Mouse (Mus musculus) heart, postnatal 36 days (tissue): ENCODE measurements around the gene Sema5a. TPM values are rescaled to one million over a fixed set of nuclear protein-coding genes. Genes with fewer than 3 reads are reported as not detected.
A peak's percentile ranks its signal among the peaks of the same experiment; 100 is the strongest.

ENCODE experiments used
- DNase-seq, 2 experiments: peaks; one replicate each; pipeline ENCODE4 v3.0.0; 2021 to 2022
- intact Hi-C: fragments of 180-260 bp; cut with DNase I; formaldehyde crosslinking; loops from one replicate; pipeline ENCODE4 v1.15.1; 2025
- total RNA-seq, 2 experiments: library from RNA; stranded (reverse); gene quantifications; 2 replicates each; pipeline ENCODE4 v1.2.3; 2021

The Sema5a gene
- total RNA-seq, 2 experiments from 2014 or later = 9.2 to 12.6 TPM

DNA sequence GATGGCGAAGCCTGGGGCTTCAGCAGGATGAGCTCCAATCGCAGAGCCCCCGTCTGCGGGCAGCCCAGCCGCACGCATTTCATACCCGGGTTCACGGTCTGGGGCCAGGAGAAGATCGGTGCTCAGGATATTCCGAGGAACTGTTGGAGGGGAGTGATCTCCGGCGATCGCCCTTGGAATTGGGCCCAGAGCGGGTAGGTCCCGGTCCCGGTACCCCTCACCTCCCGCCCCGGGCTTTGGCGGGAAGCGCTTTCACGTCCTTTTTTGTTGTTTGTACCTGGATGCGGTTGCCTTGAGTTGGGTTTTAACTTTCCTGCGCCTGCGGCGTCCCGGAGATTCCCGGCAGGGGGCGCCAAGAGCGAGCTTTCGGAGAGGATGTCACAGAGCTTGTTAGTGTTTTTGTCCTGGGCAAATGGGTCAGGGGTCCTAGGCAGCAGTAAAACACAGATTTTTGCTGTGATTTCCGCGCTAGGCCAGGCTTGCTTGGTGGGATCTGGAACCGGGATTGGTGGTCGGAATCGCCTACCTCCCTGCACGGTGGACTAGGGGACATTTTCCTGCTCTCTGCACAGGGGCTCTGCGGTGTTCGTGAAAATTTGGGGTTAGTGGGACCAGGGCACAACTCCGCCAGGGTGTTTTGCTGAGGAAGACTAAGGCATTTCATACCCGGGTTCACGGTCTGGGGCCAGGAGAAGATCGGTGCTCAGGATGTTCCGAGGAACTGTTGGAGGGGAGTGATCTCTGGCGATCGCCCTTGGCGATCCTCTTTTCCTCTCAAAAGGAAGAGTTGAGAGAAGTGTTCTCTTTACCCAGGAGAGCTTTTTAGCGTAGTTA lies 1.4 kb downstream of the Sema5a start:
- DNase-seq = peak; percentile 91
- intact Hi-C loops = loop anchor here (1.0 to 5.0 kb wide), 3 partner anchors 101 to 322 kb away; no protein-coding TSS in a partner anchor

DNA sequence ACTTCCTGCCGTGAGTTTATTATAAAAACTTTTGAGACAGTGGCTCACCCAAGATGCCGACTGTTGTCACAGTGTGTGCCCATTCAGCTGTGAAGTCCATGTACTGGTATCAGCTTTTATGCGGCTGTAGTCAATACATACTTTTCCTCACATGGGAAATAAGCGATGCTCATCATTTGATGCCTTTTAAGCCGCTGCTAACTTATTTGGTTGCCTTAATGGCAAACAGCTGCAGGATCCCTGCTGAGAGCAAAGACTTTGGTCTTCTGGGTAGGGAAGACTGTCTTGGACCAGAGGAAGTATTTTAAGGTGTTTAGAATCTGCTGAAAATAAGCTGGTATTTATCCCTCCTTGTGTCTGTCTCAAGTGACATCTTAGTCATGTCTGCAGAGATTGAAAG lies 2.7 kb downstream of the Sema5a start:
- intact Hi-C loops = loop anchor here (1.0 to 5.0 kb wide), 2 partner anchors 100 to 471 kb away; no protein-coding TSS in a partner anchor
- DNase-seq = no peak

- intact Hi-C loops = no loop called here
These were observed 10.2 kb downstream of the Sema5a start for GRCm38 (mm10) chr15:32254806-32255205.

DNA sequence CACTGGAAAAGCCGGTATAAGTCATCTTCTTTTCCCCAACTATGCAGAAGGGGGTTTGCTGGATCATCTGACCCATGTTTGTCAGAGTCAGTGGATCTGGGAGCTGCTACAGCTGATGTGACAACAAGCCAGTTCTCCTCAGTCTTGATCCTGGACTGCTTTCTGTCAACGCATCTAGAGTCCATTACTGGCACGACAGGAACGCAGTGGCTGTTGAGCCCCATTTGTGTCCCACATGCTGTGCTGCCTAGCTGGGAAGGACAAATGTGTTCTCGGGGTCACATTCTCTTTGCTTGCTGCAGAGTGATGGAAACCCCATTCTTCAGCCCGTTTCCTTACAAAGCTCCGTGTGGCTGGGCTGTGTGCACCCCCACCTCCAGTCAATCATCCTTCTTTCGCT lies 12.7 kb downstream of the Sema5a start:
- no peak for DNase-seq
- intact Hi-C loops = no loop called here

More at GRCm38 (mm10) chr15:32254806-32255205, 10.2 kb downstream of the Sema5a start:
- DNase-seq = no peak

DNA sequence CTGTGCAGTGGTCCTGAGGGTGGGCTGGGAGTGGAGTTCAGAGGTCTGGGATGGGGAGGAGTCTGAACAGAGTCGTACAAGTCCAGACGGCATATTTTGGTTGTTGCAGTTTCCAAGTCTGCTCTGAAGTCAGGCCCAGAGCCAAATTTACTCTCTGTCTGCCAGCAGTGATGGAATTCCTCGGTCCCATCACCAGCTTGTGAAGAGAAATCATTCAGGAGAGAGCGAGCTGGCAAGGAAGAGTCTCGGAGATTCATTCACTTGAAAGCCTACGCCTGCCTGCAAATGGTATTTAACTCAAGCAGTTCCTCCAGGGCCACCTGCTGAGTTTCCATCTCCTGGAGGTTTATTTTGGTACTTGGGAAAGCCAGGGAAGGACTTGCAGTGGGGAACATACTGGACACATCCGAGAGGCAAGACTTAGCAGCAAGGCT lies 13.3 kb downstream of the Sema5a start:
- intact Hi-C loops = no loop called here
- DNase-seq = peak; percentile 25 to 45

DNA sequence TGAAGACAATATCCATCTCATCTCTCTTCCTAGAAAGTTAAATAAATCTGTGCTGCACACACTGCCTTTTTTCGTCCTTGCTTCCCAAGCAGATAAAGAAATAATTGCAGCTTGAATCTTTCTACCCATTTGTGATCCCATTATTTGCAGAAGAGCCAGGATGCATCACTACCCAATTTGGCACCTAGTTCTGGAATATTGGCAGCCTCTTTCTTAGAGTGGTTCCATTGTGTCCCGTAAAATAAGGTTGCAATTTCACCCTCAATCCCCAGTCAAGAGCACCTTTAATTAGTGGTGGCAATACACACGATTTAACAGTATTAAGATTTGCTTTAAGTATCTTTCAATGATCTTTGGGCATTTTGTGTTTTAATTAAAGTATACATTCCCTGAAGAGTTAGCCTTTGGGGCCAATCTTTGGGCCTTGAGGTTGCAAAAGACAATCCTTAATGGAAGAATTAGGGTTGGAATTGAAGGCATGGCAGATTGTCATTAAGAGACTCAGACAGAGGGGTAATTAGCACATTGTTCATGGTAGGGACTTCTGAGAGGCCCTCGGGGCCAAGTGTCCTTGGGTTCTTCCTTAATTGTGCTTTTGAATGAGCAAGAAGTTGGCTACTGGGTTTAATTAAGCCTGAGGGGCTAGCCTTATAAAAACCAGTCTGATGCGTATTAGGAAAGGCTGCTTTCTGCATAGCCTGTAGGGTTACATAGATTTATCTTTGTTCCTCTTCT lies 14.9 kb downstream of the Sema5a start:
- intact Hi-C loops = no loop called here
- no peak for DNase-seq

DNA sequence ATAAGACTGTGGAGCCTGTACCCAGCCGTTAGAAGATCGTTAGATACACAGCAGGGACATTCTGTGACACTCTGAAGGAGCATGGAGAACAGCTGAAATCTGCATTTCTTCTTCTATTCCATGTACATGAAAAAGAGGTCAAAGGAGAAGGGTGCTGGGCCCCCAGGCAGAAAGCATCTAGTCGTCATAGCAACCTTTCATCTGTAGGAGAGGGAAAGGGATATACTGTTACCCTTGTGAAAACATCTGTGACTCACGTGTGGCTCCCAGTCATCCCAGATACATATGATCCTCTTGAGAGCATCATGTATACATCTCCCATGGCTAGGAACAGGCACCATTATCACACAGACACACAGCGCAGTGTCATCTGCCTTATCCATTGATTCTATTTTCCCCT lies 16.3 kb downstream of the Sema5a start:
- DNase-seq = no peak
- intact Hi-C loops = no loop called here

DNA sequence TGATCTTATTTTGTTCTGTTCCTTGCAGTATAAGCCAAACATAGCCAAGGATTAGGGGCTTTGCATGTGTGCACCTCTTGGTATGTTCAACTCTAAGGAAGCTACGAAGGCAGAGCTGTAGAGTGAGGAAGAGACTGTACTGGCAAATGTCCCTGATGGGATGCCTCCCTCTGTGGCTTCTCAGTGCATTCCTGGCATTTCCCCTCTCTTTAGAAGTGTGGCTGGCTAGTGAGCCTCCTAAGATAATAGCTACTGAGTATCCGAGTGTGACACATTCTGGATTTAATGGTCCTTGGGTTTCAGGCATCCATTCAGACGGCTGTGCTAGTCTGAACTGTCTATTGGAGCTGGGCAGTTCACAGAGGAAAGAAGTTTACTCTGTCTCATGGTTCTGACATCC lies 19.0 kb downstream of the Sema5a start:
- no peak for DNase-seq
- intact Hi-C loops = no loop called here

DNA sequence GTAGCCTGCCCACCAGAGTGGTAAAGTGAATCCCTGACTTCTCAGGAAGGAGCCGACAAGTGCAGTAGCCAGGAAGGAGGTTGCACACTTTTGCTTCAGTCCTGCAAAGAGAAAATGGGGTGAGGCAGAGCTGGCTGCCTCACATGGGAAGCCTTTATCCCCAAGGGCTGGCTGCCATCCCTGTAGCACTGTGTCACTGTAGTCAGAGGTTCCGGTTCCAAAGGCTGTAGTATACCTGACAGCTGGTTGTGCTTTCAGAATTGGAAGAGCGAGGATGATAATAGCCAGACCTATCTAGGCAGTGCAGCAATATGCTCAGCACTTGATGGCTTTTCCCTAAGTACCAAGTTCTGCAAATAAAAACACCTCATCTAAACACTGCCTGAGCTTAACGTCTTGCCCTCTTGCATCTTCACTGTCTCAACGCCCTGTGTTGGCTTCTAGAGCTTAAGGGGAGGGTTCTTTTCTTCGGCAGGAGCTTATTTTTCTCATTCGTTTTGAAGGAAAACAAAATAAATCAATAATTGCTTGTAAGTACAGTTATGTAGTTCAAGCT lies 20.3 kb downstream of the Sema5a start:
- intact Hi-C loops = no loop called here
- no peak for DNase-seq

- intact Hi-C loops = no loop called here
- no peak for DNase-seq
These were observed 20.8 kb downstream of the Sema5a start for GRCm38 (mm10) chr15:32265378-32265934.

- intact Hi-C loops = no loop called here
- no peak for DNase-seq
These were observed 21.7 kb downstream of the Sema5a start for GRCm38 (mm10) chr15:32266122-32266820.

GRCm38 (mm10) chr15:32270106-32270505 lies 25.5 kb downstream of the Sema5a start:
- intact Hi-C loops = no loop called here
- DNase-seq = no peak

DNA sequence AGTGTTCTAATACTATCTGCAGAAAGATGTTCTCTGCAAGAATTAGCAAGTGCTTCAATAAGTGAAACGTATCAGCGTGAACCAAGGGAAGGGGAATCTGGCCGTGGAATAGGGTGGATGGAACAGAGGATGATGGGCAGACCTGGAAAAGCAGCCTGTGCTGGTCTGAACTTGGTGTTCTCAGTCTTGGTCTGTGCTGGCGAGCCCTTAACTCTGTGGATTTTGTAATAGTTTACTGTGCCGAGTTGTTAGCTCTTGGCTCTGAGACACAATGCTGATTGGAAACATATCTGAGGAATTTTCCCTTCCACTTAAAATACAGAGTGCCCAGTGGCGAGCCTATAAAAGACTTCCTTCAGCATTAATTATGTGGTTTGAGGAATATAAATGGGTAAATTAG lies 29.3 kb downstream of the Sema5a start:
- intact Hi-C loops = no loop called here
- peak; percentile 20 to 41 for DNase-seq

DNA sequence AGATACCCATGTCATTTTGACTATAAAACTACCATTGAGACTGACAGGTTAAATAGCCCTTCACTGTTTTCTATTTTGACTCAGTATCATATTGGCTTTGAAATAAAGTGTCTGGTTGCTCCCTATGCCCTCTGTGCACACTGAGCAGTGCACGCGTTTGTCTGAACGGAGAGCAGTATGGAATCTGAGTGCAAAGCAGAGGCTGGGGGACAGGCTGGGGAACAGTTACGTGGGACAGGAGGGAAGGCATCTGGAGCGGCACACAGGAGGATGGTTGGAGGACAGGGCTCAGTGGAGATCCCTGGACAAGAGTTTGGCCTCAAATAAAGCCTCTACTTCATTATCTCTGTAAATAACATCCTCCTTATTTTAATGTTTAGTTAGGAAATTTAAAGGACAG lies 30.4 kb downstream of the Sema5a start:
- no peak for DNase-seq
- intact Hi-C loops = no loop called here

DNA sequence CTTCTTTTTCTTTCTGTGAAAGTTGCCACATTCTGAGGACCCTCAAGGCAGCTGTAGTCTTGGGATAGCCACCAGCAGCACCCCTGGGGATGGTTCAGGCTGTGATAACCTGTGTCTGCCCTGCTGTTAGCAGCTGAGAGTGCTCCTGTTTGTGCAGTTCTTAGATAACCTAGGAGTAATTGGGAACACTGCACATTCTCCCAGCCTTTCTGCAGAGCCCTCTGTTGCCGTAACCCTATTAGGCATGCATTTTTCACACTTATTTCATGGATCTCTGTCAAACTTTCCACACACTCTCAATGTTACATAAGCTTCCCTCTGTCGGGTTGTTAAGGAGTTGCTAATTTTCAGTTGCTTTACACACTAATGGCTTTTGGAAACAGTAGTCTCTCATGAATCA lies 34.0 kb downstream of the Sema5a start:
- intact Hi-C loops = no loop called here
- DNase-seq = no peak

DNA sequence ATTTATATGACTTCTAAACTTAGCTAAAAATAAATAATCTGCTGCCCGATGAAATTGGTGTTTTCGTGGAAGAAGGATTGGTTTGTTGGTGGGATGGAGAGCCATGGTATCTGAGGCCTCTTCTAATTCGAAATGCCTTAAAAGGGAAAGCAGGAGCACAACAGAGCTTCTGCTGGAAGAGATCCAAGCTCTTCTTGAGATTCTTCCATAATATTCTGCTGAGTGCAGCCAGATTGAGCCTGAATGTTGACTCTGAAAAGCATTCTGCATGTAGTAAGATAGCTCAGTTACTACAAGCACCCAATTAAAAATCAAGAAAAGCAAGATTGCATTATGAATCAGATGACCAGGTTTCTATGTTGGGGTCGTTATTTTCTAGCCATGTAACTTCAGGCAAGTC lies 36.8 kb downstream of the Sema5a start:
- no peak for DNase-seq
- intact Hi-C loops = no loop called here

GRCm38 (mm10) chr15:32284688-32285087 lies 40.1 kb downstream of the Sema5a start:
- no peak for DNase-seq
- intact Hi-C loops = no loop called here

DNA sequence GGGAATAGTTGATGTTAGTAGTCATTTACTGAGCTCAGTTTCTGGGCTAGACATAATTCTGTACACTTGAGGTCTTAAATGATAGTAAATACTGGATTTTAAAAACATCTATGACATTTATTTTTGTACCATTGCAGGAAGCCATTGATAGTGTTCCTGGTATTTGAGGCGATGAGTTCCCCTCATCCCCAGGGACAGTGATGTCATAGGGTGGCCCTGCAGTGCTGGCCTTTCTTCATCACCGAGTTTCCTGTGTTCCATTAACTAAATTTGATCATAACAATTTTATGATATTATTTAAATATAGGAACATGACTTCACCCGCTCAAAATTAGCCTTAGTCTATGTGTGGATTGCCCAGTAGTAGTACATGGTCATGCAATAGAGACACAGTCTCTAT lies 41.7 kb downstream of the Sema5a start:
- DNase-seq = peak in 1 of 2 experiments; percentile 23
- intact Hi-C loops = no loop called here

- intact Hi-C loops = no loop called here
- DNase-seq = peak; percentile 53 to 56
These were observed 43.9 kb downstream of the Sema5a start for GRCm38 (mm10) chr15:32288480-32288879.

DNA sequence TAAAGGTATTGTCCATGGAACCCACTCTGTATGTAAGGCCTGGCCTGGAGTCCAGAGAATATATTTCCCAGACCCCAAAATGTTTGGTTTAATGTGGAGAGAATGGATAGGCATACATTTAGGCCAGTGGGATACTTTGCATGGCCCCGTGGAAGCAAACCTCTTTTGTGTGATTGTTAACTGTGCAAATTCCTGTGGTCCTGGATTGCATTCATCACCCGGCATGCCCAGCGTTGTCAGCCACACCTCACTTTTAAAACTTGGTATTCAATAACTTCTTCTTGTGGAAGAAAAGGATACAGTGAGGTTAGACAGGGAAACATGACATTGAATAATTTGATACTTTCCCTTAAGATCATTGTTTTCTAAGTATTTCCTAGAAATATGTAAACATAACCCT lies 46.4 kb downstream of the Sema5a start:
- no peak for DNase-seq
- intact Hi-C loops = no loop called here

DNA sequence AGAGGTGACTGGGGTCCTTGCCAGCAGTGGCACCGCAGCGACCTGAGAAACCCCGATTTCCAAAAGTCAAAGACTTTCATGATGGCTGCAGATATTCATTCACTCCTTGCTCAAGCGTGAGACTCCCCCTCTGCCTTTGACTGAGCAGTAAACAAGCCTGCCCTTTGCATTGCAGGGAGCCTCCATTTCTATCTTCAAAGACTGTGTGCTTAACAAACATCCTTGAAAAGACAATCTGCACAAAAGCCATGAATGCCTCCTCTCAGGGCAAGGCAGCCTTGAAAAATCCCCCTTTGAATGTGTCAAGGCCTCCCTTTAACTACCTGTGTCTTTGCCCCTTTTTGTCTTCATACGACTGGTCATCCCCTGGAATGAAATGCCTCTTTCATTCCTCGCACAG lies 51.9 kb downstream of the Sema5a start:
- intact Hi-C loops = no loop called here
- no peak for DNase-seq
